Mouse (Mus musculus): ENCODE measurements around the gene Tmem255b. TPM values are rescaled to one million over a fixed set of nuclear protein-coding genes. Genes with fewer than 3 reads are reported as not detected.

The Tmem255b gene
- total RNA-seq, 1 experiment: 0.18 TPM

DNA sequence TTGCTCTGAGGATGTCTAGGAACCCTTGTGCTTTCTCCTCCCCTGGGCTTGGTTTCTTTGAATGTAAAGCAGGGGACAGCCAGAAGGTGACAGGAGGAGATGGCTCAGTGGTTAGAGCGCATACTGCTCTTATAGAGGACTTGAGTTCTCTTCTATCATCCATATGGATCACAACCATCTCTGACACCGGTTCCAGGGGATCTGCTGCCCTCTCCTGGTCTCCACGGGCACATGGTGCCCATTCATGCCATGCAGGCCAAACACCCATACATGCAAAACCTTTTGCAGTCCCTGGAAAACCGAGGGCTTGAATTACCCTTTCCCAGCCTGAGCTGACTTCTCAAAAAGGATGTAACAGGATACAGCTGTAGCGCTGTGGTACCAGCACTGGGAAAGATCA, 32.0 kb downstream of the Tmem255b start:
- no peaks in the 10 kb centered on the region; the same call in 1 of the 2 replicates for H3K36me3 ChIP-seq (ENCODE audit: control insufficient read depth, insufficient read depth, low read length, poor library complexity, severe bottlenecking)
- no peak overlapping the region for H3K27ac ChIP-seq (ENCODE audit: insufficient read depth, low read depth, low read length, poor library complexity, severe bottlenecking)
- DNase-seq (ENCODE audit: low read depth, low spot score): no peak
- no peak overlapping the region for H3K4me3 ChIP-seq (ENCODE audit: insufficient read depth in 1 of 2, low read depth in 1 of 2, low read length in 2 of 2, poor library complexity in 1 of 2, severe bottlenecking in 1 of 2)
- H3K4me1 ChIP-seq (ENCODE audit: control insufficient read depth in 2 of 2, insufficient read depth in 2 of 2, low read length in 2 of 2, poor library complexity in 1 of 2): no peaks in the 10 kb centered on the region
- TF ChIP-seq MAFK (IDR thresholded peaks at IDR 0.05; ENCODE audit: insufficient read depth, low read depth, low read length) (no peak), HCFC1 (IDR thresholded peaks at IDR 0.05; ENCODE audit: borderline replicate concordance, insufficient read depth, low read length) (no peak), ZNF384 (IDR thresholded peaks at IDR 0.05; ENCODE audit: low read depth, low read length) (no peak), CHD2 (IDR thresholded peaks at IDR 0.05; ENCODE audit: low read depth, low read length) (no peak), ZC3H11A (IDR thresholded peaks at IDR 0.05; ENCODE audit: borderline replicate concordance, low read depth, low read length) (no peak)
- no peaks in the 10 kb centered on the region for H3K9me3 ChIP-seq (ENCODE audit: control insufficient read depth, insufficient read depth, low read depth, low read length)
- in situ Hi-C loops (cut with MboI; ENCODE audit: low sequenced_read_pairs in 2 of 2, unreplicated experiment in 2 of 2): no loop called here
- no peak overlapping the region for H3K9ac ChIP-seq (ENCODE audit: insufficient read depth, low read depth, low read length, poor library complexity, severe bottlenecking)

DNA sequence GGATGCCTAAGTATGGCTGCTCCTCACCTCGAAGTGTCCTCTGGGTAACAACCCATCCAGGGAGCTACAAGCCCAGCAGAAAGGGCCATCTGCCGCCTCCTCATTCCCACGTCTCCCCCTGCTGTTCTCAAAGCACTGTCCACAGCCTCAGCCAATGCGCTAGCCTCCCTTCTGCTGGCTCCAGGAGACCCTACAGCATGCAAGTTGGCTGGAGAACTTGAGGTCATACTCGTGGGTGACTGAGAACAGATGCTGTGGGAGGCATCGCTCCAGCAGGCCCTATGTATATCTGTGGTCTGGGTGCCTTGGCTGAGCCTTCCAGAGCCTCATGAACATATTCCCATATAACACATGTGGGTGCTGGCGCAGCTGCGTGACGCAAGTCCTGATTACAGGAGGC, 33.7 kb downstream of the Tmem255b start:
- in situ Hi-C loops (cut with MboI; ENCODE audit: low sequenced_read_pairs in 2 of 2, unreplicated experiment in 2 of 2): no loop called here
- TF ChIP-seq MAFK (IDR thresholded peaks at IDR 0.05; ENCODE audit: insufficient read depth, low read depth, low read length) (no peak), ZC3H11A (IDR thresholded peaks at IDR 0.05; ENCODE audit: borderline replicate concordance, low read depth, low read length) (no peak), ZNF384 (IDR thresholded peaks at IDR 0.05; ENCODE audit: low read depth, low read length) (no peak), CHD2 (IDR thresholded peaks at IDR 0.05; ENCODE audit: low read depth, low read length) (no peak), HCFC1 (IDR thresholded peaks at IDR 0.05; ENCODE audit: borderline replicate concordance, insufficient read depth, low read length) (no peak)
- H3K4me1 ChIP-seq (ENCODE audit: control insufficient read depth in 2 of 2, insufficient read depth in 2 of 2, low read length in 2 of 2, poor library complexity in 1 of 2): no peaks in the 10 kb centered on the region
- no peaks in the 10 kb centered on the region for H3K9me3 ChIP-seq (ENCODE audit: control insufficient read depth, insufficient read depth, low read depth, low read length)
- no peak overlapping the region for H3K9ac ChIP-seq (ENCODE audit: insufficient read depth, low read depth, low read length, poor library complexity, severe bottlenecking)
- H3K27ac ChIP-seq (ENCODE audit: insufficient read depth, low read depth, low read length, poor library complexity, severe bottlenecking): no peak overlapping the region
- no peak overlapping the region for H3K4me3 ChIP-seq (ENCODE audit: insufficient read depth in 1 of 2, low read depth in 1 of 2, low read length in 2 of 2, poor library complexity in 1 of 2, severe bottlenecking in 1 of 2)
- H3K36me3 ChIP-seq (ENCODE audit: control insufficient read depth, insufficient read depth, low read length, poor library complexity, severe bottlenecking): no peaks in the 10 kb centered on the region; the same call in 1 of the 2 replicates
- DNase-seq (ENCODE audit: low read depth, low spot score): no peak

DNA sequence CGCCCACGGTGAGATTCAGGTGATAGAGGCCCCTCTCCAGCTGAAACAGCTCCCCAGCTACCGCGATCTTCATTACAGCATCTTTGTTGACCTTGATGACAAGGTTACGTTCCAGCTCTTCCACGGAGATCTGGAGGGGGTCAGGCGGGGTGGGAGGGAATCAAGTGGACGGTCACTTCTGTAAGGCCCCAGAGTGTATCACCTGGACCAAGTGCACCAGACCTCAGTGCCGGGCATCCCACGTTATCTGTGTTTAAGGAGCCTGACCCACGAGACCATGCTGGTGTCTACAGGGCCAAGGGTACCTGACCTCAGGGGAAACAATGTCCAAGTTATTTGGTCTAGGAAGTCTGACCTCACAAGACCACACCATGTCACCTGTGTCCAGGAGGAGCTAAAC, 36.5 kb downstream of the Tmem255b start:
- TF ChIP-seq CHD2 (IDR thresholded peaks at IDR 0.05; ENCODE audit: low read depth, low read length) (no peak), MAFK (IDR thresholded peaks at IDR 0.05; ENCODE audit: insufficient read depth, low read depth, low read length) (no peak), ZC3H11A (IDR thresholded peaks at IDR 0.05; ENCODE audit: borderline replicate concordance, low read depth, low read length) (no peak), ZNF384 (IDR thresholded peaks at IDR 0.05; ENCODE audit: low read depth, low read length) (no peak), HCFC1 (IDR thresholded peaks at IDR 0.05; ENCODE audit: borderline replicate concordance, insufficient read depth, low read length) (no peak)
- in situ Hi-C loops (cut with MboI; ENCODE audit: low sequenced_read_pairs in 2 of 2, unreplicated experiment in 2 of 2): no loop called here
- Histone ChIP-seq H3K9ac (ENCODE audit: insufficient read depth, low read depth, low read length, poor library complexity, severe bottlenecking) (no peak overlapping the region), H3K4me1 (ENCODE audit: control insufficient read depth in 2 of 2, insufficient read depth in 2 of 2, low read length in 2 of 2, poor library complexity in 1 of 2) (no peaks in the 10 kb centered on the region; a peak in 1 of 4 replicates), H3K9me3 (ENCODE audit: control insufficient read depth, insufficient read depth, low read depth, low read length) (no peaks in the 10 kb centered on the region), H3K36me3 (ENCODE audit: control insufficient read depth, insufficient read depth, low read length, poor library complexity, severe bottlenecking) (no peaks in the 10 kb centered on the region; the same call in 1 of the 2 replicates), H3K27ac (ENCODE audit: insufficient read depth, low read depth, low read length, poor library complexity, severe bottlenecking) (no peak overlapping the region), H3K4me3 (ENCODE audit: insufficient read depth in 1 of 2, low read depth in 1 of 2, low read length in 2 of 2, poor library complexity in 1 of 2, severe bottlenecking in 1 of 2) (no peak overlapping the region)
- no peak for DNase-seq (ENCODE audit: low read depth, low spot score)

DNA sequence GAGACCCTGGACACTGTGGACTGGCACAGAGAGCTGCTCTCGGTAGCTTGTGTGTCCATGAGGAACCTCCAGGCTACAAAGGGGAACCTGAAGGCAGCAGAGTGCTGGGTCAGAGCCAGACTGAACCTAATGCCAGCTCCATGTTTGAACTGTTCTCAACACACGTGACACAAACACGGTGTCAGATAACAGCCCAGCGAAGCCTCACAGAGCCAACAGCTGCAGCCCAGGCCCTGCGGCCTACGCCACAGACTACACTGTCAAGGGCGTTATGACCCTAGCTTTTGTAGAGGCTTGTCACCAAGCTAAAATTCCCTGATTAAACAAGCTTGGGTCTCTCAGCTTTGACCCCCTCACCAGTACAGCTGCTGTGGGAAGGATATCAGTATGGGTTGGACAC, 37.3 kb downstream of the Tmem255b start:
- no peak overlapping the region for H3K9ac ChIP-seq (ENCODE audit: insufficient read depth, low read depth, low read length, poor library complexity, severe bottlenecking)
- DNase-seq (ENCODE audit: low read depth, low spot score): no peak
- H3K27ac ChIP-seq (ENCODE audit: insufficient read depth, low read depth, low read length, poor library complexity, severe bottlenecking): no peak overlapping the region
- in situ Hi-C loops (cut with MboI; ENCODE audit: low sequenced_read_pairs in 2 of 2, unreplicated experiment in 2 of 2): no loop called here
- no peak for TF ChIP-seq ZNF384 (IDR thresholded peaks at IDR 0.05; ENCODE audit: low read depth, low read length)
- TF ChIP-seq ZC3H11A (IDR thresholded peaks at IDR 0.05; ENCODE audit: borderline replicate concordance, low read depth, low read length): no peak
- TF ChIP-seq MAFK (IDR thresholded peaks at IDR 0.05; ENCODE audit: insufficient read depth, low read depth, low read length): no peak
- no peak for TF ChIP-seq HCFC1 (IDR thresholded peaks at IDR 0.05; ENCODE audit: borderline replicate concordance, insufficient read depth, low read length)
- TF ChIP-seq CHD2 (IDR thresholded peaks at IDR 0.05; ENCODE audit: low read depth, low read length): no peak
- H3K4me1 ChIP-seq (ENCODE audit: control insufficient read depth in 2 of 2, insufficient read depth in 2 of 2, low read length in 2 of 2, poor library complexity in 1 of 2): no peaks in the 10 kb centered on the region; a peak in 1 of 4 replicates
- H3K9me3 ChIP-seq (ENCODE audit: control insufficient read depth, insufficient read depth, low read depth, low read length): no peaks in the 10 kb centered on the region
- H3K4me3 ChIP-seq (ENCODE audit: insufficient read depth in 1 of 2, low read depth in 1 of 2, low read length in 2 of 2, poor library complexity in 1 of 2, severe bottlenecking in 1 of 2): no peak overlapping the region
- H3K36me3 ChIP-seq (ENCODE audit: control insufficient read depth, insufficient read depth, low read length, poor library complexity, severe bottlenecking): no peaks in the 10 kb centered on the region; the same call in 1 of the 2 replicates

DNA sequence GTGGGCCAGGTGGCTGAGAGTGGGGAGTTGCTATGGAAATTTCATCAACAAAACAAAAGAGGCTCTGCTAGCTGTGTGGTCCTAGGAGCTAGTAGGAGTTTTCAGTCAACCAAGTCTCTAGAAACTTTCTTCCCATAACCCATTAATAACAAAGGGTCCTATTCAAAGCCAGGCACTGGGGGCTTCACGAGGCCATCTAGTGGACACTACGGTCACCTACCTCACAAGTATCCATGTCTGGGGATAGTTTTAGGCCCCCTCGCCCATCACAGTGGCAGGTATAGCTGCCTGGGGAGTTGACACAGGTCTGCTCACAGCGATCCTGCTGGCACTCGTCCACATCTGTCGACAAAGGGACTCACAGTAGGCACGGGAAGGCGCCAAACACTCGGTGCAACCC, 40.9 kb downstream of the Tmem255b start:
- H3K27ac ChIP-seq (ENCODE audit: insufficient read depth, low read depth, low read length, poor library complexity, severe bottlenecking): no peak overlapping the region
- no peak overlapping the region for H3K9ac ChIP-seq (ENCODE audit: insufficient read depth, low read depth, low read length, poor library complexity, severe bottlenecking)
- TF ChIP-seq HCFC1 (IDR thresholded peaks at IDR 0.05; ENCODE audit: borderline replicate concordance, insufficient read depth, low read length) (no peak), ZC3H11A (IDR thresholded peaks at IDR 0.05; ENCODE audit: borderline replicate concordance, low read depth, low read length) (no peak), ZNF384 (IDR thresholded peaks at IDR 0.05; ENCODE audit: low read depth, low read length) (no peak), MAFK (IDR thresholded peaks at IDR 0.05; ENCODE audit: insufficient read depth, low read depth, low read length) (no peak), CHD2 (IDR thresholded peaks at IDR 0.05; ENCODE audit: low read depth, low read length) (no peak)
- in situ Hi-C loops (cut with MboI; ENCODE audit: low sequenced_read_pairs in 2 of 2, unreplicated experiment in 2 of 2): no loop called here
- H3K9me3 ChIP-seq (ENCODE audit: control insufficient read depth, insufficient read depth, low read depth, low read length): no peaks in the 10 kb centered on the region
- no peak for DNase-seq (ENCODE audit: low read depth, low spot score)
- H3K4me1 ChIP-seq (ENCODE audit: control insufficient read depth in 2 of 2, insufficient read depth in 2 of 2, low read length in 2 of 2, poor library complexity in 1 of 2): no peaks in the 10 kb centered on the region; a peak in 1 of 4 replicates
- no peaks in the 10 kb centered on the region; the same call in 1 of the 2 replicates for H3K36me3 ChIP-seq (ENCODE audit: control insufficient read depth, insufficient read depth, low read length, poor library complexity, severe bottlenecking)
- H3K4me3 ChIP-seq (ENCODE audit: insufficient read depth in 1 of 2, low read depth in 1 of 2, low read length in 2 of 2, poor library complexity in 1 of 2, severe bottlenecking in 1 of 2): no peak overlapping the region

All from ES-E14 (cell line).